Mouse (Mus musculus) urinary bladder, adult 2 months (tissue): ENCODE measurements around the gene Naga. TPM values are rescaled to one million over a fixed set of nuclear protein-coding genes. Genes with fewer than 3 reads are reported as not detected.

Source experiments
- DNase-seq: peaks from one replicate; pipeline ENCODE4 v3.0.0; 2022; ENCODE audit warnings: low spot score
- polyA plus RNA-seq: library from polyadenylated mRNA; depleted of rRNA; stranded (reverse); fragments of >200 nt; gene quantifications from 2 replicates; pipeline ENCODE4 v1.2.3, GENCODE M21; 2012; rRNA removed

The Naga gene
- polyA plus RNA-seq, 1 experiment, result 87.2 TPM

DNA sequence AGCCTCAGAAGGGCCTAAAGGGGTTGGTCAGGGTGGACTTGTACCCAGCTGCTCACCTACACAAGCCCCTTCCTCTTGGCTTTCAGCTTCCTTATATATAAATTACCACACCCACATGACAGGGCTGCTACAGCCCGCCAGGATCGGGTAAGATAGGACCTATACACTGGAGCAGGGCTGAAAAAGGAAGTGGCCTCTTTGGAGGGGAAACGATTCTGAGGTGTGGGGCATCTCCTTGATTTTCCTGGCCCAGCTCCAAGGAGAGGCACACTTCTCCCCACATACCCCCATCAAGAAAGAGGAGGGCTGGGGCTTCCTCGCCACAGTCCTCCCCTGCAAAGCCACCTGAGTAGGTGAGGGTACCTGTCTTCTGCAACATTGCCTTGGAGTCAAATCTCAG, 850 bp downstream of the Naga start:
- no peak for DNase-seq

DNA sequence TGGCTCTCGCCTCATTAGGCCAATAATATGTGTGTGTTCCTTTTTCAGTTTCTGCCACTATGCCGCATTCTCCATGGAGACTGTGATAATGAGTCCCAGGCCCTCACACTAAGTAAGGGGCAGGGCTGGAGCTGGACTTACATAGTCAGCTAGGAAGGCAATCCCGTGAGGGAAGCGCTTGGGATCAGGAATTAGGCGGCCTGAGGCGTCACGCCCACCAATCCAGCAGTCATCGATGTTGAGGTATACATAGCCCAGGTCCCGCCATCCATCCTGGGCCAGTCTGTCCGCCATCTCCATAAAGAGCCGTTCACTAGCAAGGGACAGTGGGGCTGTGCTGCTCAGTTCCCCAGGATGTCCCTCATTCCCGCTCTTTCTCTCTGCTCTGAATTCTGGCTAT, 2.1 kb downstream of the Naga start:
- no peak for DNase-seq

DNA sequence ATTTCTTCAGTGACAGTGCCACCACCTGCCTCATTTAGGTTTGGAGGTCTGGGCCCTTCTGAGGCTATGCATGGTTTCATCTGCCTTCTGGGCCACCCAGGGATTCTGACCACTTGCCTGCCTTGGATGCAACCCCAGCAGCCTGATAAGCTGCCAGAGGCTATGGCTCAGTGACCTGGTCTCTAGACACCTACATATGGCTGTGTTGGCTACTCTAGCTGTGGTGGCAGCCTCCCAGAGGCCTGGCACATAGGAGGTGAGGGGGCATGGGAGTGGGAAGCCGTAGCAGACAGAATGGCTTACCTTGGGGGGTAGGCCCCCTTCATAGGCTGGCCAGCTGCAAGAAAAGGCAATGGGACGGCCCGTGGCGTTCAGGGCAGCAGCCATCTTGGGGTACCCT, 3.5 kb downstream of the Naga start:
- no peak for DNase-seq

DNA sequence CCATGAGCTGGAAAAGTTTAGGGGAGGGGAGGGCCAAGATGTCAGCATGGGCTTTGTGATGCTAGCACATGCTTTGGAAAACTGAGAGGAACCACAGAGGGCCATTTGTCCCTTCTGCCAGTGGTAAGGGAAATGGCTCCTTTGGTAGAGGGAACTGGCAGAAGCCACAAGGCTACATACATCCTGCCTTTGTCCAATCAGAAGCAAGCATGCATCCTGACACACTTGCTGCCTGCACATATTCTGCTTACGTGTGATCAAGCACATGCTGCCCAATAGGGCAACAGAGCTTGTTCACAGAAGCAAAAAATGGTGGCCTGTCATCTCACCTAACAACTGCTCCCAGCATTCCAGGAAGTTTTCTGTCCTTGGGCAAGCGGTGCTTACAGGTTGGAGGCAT, 13.3 kb downstream of the Naga start:
- no peak for DNase-seq

DNA sequence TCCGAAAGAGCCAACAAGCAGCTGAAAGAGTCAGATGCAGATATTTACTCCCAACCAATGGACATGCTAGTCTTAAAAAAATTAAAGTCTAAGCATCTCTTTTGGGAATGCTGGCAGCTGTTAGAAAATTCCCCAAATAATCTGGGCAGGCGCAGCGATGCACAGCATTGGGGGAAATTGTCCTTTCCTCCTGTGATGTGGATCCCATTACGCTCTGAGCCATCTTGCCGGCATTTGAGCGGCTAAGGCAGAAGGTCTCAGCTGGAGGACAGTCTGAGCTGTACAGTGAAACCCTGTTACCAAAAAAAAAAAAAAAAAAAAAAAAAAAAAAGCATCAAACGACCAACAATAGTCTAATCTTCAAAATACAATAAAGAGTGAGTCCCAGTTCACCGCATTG, 16.5 kb downstream of the Naga start:
- no peak for DNase-seq

DNA sequence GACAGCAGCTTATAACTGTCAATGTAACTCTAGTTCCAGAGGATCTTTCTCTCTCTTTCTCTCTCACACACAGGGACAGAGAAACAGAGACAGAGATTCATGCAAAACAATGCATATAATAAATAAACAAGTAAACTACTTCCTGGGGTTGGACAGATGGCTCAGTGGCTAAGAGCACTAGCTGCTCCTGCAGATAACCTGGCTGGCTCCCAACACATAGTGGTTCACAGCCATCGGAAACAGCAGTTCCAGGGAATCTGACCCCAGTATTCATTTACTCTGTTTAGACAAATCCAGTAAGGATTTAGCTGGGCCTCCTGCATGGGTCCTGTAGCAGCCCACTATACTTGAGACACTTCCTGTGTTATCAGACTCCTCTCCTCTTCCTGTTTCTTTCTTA, 19.1 kb downstream of the Naga start:
- no peak for DNase-seq

DNA sequence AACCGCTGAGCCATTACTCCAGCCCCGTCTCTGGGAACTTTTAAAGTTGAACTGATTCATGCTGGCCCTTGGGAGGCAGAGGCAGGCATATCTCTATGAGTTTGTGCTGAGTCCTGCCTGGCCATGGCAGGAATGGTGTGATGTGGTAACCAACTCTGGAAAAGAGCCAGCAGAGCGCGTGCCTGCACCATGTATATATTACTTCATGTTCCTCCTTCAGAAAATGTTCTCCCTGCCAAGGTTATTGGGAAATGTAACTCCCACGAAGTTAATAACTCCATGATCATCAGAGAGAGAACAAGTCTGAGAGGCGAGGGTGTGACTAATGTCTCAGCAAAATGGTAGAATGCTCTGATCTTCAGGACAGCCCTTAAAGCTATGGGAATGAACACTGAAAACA, 20.9 kb downstream of the Naga start:
- DNase-seq, result no peak

DNA sequence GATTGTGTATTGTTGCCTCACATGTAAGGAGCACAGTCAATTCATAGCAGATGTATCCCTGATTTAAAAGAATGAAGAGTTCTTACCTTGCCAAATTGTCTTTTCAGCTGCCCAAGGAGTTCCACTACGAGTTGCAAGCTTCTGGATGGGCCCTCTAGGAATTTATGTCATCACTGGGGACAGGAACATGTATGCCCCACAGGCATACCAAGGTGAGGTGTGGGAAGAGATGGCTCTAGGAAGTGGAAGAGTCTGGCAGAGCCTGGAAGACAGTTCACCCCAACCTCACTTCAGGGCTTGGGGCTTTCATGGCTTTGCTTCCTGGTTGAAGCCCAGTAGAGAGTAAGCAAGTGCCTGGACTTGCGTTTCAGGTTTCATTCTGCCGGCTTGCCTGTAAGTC, 30.3 kb downstream of the Naga start:
- no peak for DNase-seq

DNA sequence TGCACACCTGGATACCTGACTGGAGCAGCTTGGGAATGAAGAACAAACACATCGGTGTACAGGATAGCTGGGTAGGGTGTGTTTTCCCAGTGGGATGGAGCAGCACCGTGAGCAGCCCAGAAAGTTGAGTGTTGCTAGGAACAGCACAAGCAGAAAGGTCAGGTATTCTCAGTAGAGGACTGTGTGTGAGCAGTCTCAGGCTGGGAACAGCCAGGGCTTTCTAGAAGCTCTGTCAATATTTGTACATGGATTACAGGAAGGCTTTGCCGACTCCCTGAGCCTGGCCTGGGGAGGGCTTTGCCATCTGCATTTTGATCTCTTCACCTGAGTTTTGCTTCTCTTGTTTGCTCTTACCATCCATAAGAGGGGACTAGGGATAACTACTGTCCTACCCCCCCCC, 31.6 kb downstream of the Naga start:
- no peak for DNase-seq

DNA sequence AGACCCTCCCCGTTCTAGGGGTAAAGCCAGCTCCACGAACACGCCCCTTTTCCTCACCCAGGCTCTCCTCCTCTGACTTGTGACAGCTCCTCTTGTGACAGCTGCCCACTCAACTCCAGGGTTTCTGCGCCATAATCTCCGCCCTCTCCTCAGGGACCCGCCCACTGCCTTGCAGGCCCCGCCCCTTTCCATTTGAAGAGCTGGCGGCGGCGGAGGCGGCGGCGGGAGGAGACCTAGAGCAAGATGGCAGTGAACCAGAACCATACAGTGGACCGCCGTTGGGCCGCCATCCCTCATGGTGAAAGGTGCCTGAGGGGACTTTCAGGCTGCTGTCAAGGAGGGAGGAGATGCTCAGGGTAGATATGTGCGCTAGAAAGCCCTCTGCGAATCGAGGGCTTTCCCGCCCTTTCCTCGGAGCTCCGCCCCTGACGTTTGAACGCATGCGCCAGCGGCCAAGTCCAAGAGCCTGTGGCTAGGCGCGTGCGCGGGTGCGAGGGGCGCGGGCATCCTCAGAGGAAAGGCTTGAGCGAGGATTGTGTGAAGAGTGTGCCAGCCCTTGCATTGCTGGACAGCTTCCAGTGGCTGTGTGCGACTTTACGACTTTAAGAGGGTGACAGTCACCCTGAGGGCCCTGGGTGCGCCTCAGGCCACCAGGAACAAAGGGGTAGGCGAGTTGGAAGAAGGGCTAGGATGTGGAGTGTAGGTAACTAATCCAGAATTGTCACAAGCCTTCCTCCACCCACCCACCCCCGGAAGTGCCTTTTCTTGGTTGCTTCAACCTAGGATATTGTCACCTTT, 39.8 kb downstream of the Naga start, which contains the start of gene Wbp2nl:
TSS of gene Wbp2nl (plus strand) at position 191 of the 798 bp plus-strand sequence.
- DNase-seq, result no peak

DNA sequence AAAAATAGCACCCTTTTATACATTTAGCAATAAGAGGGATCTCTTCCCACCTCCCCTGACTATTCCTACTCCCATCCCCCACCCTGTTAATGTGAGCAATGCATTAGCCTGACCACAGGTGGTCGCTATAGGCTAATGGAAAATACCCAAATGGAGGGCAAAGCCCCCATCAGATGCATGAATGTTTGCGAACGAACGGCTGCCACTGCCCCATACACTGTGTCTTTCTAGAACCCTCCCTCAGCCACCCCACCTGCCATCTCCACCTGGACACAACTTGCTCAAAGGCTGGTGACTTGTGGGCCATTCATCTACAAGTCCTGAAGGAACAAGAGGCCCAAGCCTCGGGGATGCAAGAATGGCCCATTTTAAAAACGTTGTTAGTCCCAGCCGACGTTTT, 44.7 kb downstream of the Naga start:
- DNase-seq, result no peak

DNA sequence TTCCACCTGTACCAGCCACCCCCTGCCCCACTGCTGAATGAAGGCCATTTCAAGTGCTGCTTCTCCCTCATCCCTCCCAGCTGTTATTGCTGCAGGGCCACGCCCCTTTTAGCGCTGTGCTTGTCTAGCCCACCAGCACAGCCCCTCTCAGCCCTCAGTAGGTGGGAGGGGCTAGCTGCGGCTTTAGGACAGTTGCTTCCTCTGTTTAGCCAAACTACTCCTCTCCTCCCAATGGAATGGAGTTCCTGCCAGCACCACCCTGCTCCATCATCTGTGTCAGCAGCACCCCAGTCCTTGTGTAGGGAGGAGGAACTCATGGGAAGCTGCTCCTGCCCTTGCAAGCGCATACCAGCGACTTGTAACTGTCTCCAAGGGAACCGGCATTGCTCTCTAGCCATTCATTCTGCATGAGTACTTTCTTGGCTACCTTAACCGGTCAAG, 45.4 kb downstream of the Naga start:
- DNase-seq, result no peak

DNA sequence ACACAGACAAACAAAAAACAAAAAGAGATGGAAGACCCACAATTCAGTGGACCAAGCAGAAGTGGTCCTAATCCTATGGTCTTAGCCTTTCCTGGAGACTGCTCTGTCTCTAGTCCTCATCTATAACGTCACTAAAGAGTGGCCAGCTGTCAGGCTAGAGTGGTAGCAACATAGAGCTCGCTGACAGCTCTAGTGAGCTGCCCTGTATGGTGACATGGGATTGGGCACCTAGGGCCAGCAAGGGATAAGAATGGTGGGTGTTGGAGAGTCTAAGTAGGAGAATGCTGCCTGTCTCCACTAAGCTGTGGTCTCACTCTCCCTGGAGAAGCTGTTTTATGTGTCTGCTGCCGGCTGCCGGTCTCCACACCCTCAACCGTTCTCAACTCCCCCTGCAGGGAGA, 45.9 kb downstream of the Naga start:
- no peak for DNase-seq

DNA sequence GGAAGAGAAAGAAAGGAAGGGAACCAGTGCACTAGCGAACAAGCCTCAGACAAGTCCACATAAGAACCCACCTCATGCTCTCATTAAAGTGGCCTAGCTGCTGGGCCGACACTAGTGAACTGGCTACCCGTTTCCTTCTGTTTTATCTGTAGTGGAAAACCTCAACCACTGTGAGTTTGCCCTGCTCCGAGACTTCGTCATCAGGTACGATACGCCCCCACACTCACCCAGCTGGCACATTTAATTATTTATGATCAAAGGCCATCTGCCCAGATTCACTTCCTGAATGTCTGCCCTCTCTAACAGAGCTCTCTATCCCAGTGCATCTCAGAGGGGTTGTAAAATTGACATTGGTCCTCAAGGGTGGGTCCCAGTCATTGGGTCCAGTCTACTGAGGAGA, 48.5 kb downstream of the Naga start:
- no peak for DNase-seq

DNA sequence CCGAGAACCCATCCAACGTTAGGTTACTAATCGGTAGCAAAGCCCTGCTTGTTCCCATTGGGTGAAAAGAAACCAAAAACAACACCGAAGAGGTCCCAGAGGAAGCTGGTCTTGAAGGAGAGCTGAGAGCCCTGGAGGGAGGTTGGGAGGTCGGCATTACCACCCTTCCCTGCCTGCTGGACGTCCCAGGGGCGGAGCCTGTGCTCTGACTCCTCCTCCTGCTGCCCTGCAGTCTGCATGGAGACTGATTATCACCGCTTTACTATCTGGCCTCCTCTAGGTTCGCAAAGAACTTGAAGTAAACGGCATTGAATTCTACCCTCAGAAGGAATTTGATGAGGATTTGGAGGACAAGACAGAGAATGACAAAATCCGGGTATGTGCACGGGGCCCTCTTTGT, 52.6 kb downstream of the Naga start:
- no peak for DNase-seq

DNA sequence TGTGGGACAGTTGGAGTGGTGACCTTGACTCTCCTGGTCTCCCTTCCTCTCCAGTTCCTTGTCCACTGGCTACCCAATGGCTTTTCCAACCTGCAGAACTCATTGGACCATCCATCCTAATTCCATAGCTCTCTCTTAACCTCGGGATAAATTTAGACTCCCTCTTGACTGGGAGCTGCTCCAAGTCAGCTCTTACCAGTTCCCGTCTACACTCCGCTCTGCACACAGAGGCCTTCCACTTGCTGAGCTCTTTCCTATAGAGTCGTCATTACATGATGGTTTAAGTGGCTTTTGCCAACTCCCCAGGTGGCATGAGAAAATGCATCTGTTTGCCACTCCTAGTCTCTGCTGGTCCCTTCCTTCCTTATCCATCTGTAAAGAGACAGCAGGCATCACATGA, 58.1 kb downstream of the Naga start:
- no peak for DNase-seq

Other genes with a start within 250 kb of the Naga start
- gene Ccdc134, start 211.0 kb downstream of the Naga start, polyA plus RNA-seq, result 12.8 and 16.1 TPM in 2 replicates
- 55.3 and 68.9 TPM in 2 replicates for gene Srebf2, start 191.7 kb downstream of the Naga start, polyA plus RNA-seq
- 0.10 TPM in 1 of 2 replicates, not detected in the other for gene Shisa8, start 126.1 kb downstream of the Naga start, polyA plus RNA-seq
- gene Tnfrsf13c, start 114.6 kb downstream of the Naga start, polyA plus RNA-seq, result 0.15 and 0.16 TPM in 2 replicates
- gene Cenpm, start 94.2 kb downstream of the Naga start, polyA plus RNA-seq, result 4.6 and 6.1 TPM in 2 replicates
- 0.06 and 0.10 TPM in 2 replicates for gene 1500009C09Rik, start 86.5 kb downstream of the Naga start, polyA plus RNA-seq
- 1.0 and 1.2 TPM in 2 replicates for gene Sept3, start 64.0 kb downstream of the Naga start, polyA plus RNA-seq
- gene Wbp2nl, start 40.0 kb downstream of the Naga start, polyA plus RNA-seq, result not detected in 2 replicates
- 3.9 and 4.8 TPM in 2 replicates for gene Pheta2, start within 50 bp of the Naga start, polyA plus RNA-seq
- 180 and 204 TPM in 2 replicates for gene Smdt1, start within 50 bp of the Naga start, polyA plus RNA-seq
- 429 and 475 TPM in 2 replicates for gene Ndufa6, start 15.4 kb upstream of the Naga start, polyA plus RNA-seq
- gene Cyp2d22, start 41.3 kb upstream of the Naga start, polyA plus RNA-seq, result 52.5 and 56.2 TPM in 2 replicates
- gene Cyp2d11, start 55.1 kb upstream of the Naga start, polyA plus RNA-seq, result not detected in 2 replicates
- 0.07 TPM in 1 of 2 replicates, not detected in the other for gene Cyp2d10, start 68.3 kb upstream of the Naga start, polyA plus RNA-seq
- not detected in 2 replicates for gene Cyp2d9, start 94.5 kb upstream of the Naga start, polyA plus RNA-seq
- gene Cyp2d12, start 216.1 kb upstream of the Naga start, polyA plus RNA-seq, result 0.28 and 0.72 TPM in 2 replicates